Mouse (Mus musculus): ENCODE results near the gene Mdm2. TPM values are rescaled to one million over a fixed set of nuclear protein-coding genes. Genes with fewer than 3 reads are reported as not detected.

The Mdm2 gene
- polyA plus RNA-seq, 1 experiment from 2014 or later: 48.4 TPM

DNA sequence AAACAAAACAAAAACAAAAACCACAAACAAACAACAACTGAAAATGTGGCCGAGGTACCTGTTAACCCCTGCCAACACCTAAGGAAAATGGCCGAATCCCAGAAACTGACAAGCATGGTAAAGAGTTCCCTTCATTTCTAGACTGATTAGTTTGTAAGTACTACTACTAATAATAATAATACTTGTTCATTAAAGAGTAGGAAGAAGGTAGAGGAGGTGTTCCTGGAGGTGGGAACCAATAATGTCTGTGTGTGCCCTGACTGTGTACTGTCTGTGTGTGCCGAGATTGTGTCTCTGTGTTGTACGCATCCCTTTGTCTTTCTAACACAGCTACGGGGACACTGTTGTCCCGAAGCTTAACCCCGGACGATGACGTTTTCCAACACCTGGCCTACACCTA lies 39.3 kb downstream of the Mdm2 start:
- no peak overlapping the region for H3K27ac ChIP-seq
- H3K4me2 ChIP-seq (replicated peaks): no peak overlapping the region
- H3K4me1 ChIP-seq (replicated peaks; ENCODE audit: control insufficient read depth, insufficient read depth, low read length): no peaks in the 10 kb centered on the region
- WGBS: 85% methylated on average over 9 of the region's 9 CpGs
- H3K27me3 ChIP-seq (ENCODE audit: control insufficient read depth, insufficient read depth, low read length): no peaks in the 10 kb centered on the region
- no peak for DNase-seq (ENCODE audit: low spot score)
- H3K9ac ChIP-seq: no peak overlapping the region
- ATAC-seq (ENCODE audit: low FRiP score): no peak
- H3K4me3 ChIP-seq (replicated peaks; ENCODE audit: low read length): no peak overlapping the region
- H3K9me3 ChIP-seq (ENCODE audit: control insufficient read depth, low read length): no peaks in the 10 kb centered on the region
- no peaks in the 10 kb centered on the region for H3K36me3 ChIP-seq (replicated peaks; ENCODE audit: control insufficient read depth, insufficient read depth)

GRCm38 (mm10) chr10:117670791-117671190 lies 39.8 kb downstream of the Mdm2 start:
- Histone ChIP-seq H3K27ac (no peak overlapping the region), H3K27me3 (ENCODE audit: control insufficient read depth, insufficient read depth, low read length) (no peaks in the 10 kb centered on the region), H3K9ac (no peak overlapping the region), H3K4me2 (replicated peaks) (no peak overlapping the region), H3K4me3 (replicated peaks; ENCODE audit: low read length) (no peak overlapping the region), H3K9me3 (ENCODE audit: control insufficient read depth, low read length) (no peaks in the 10 kb centered on the region), H3K4me1 (replicated peaks; ENCODE audit: control insufficient read depth, insufficient read depth, low read length) (no peaks in the 10 kb centered on the region), H3K36me3 (replicated peaks; ENCODE audit: control insufficient read depth, insufficient read depth) (no peaks in the 10 kb centered on the region)
- DNase-seq (ENCODE audit: low spot score): no peak
- ATAC-seq (ENCODE audit: low FRiP score): no peak
- 86% methylated on average over 5 of the region's 5 CpGs for whole genome bisulfite sequencing

DNA sequence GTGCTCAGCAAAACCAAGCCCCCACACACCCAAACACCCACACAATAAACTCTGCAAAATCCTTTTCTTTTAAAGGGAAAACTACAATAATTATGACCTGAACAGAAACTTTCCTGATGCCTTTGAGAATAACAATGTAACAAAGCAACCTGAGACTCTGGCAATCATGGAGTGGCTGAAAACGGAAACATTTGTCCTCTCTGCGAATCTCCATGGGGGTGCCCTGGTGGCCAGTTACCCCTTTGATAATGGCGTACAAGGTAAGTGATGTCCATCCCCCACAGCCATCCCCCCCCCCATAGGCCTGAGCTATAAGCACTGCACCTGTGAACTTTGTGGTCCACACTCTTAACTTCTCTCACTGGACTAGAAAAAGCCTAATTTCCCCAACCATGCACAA lies 40.5 kb downstream of the Mdm2 start:
- H3K4me3 ChIP-seq (replicated peaks; ENCODE audit: low read length): no peak overlapping the region
- H3K9me3 ChIP-seq (ENCODE audit: control insufficient read depth, low read length): no peaks in the 10 kb centered on the region
- H3K9ac ChIP-seq: no peak overlapping the region
- 73% methylated on average over 3 of the region's 3 CpGs for WGBS
- no peaks in the 10 kb centered on the region for H3K27me3 ChIP-seq (ENCODE audit: control insufficient read depth, insufficient read depth, low read length)
- H3K4me1 ChIP-seq (replicated peaks; ENCODE audit: control insufficient read depth, insufficient read depth, low read length): no peaks in the 10 kb centered on the region
- no peak overlapping the region for H3K4me2 ChIP-seq (replicated peaks)
- ATAC-seq (ENCODE audit: low FRiP score) (no peak), DNase-seq (ENCODE audit: low spot score) (no peak)
- H3K27ac ChIP-seq: no peak overlapping the region
- H3K36me3 ChIP-seq (replicated peaks; ENCODE audit: control insufficient read depth, insufficient read depth): no peaks in the 10 kb centered on the region

- 54% methylated on average over 10 of the region's 10 CpGs for WGBS
- DNase-seq (ENCODE audit: low spot score) (no peak), ATAC-seq (ENCODE audit: low FRiP score) (no peak)
Observed at GRCm38 (mm10) chr10:117669449-117670090, 41.0 kb downstream of the Mdm2 start.

DNA sequence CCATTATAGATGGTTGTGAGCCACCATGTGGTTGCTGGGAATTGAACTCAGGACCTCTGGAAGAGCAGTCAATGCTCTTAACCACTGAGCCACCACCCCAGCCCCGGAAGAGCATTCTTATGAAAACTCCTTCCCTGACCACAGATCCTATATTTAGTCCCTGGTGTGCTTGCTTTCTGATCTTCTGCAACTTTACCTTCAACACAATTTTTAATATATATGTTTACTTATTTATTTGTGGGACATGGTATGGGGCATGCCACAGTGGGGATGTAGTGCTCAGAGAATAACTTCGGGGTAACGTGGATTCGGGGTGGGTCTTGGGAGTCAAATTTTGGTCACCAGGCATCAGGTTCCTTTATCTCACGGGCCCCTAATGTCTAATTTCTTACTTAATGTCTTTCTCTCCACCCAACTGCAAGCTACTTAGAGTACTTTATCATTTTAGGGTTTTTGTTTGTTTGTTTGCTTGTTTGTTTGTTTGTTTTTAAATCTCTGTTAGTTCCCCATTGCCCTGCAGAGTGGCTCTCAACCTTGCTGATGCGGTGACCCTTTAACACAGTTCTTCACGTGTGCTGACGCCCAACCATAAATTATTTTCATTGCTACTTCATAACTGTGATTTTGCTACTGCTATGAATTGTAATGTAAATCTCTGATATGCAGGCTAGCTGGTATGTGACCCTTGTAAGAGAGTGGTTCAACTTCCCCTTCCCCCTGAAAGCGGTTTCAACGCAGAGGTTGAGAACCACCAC lies 41.8 kb downstream of the Mdm2 start:
- Histone ChIP-seq H3K36me3 (replicated peaks; ENCODE audit: control insufficient read depth, insufficient read depth) (no peaks in the 10 kb centered on the region), H3K27ac (no peak overlapping the region), H3K27me3 (ENCODE audit: control insufficient read depth, insufficient read depth, low read length) (no peaks in the 10 kb centered on the region), H3K9ac (no peak overlapping the region), H3K9me3 (ENCODE audit: control insufficient read depth, low read length) (no peaks in the 10 kb centered on the region), H3K4me1 (replicated peaks; ENCODE audit: control insufficient read depth, insufficient read depth, low read length) (no peaks in the 10 kb centered on the region), H3K4me3 (replicated peaks; ENCODE audit: low read length) (no peak overlapping the region), H3K4me2 (replicated peaks) (no peak overlapping the region)
- WGBS: 89% methylated on average over 10 of the region's 10 CpGs
- no peak for DNase-seq (ENCODE audit: low spot score)
- ATAC-seq (ENCODE audit: low FRiP score): no peak

More at GRCm38 (mm10) chr10:117669449-117670090, 41.0 kb downstream of the Mdm2 start:
- Histone ChIP-seq H3K36me3 (replicated peaks; ENCODE audit: control insufficient read depth, insufficient read depth) (no peaks in the 10 kb centered on the region), H3K4me1 (replicated peaks; ENCODE audit: control insufficient read depth, insufficient read depth, low read length) (no peaks in the 10 kb centered on the region), H3K27me3 (ENCODE audit: control insufficient read depth, insufficient read depth, low read length) (no peaks in the 10 kb centered on the region), H3K27ac (no peak overlapping the region), H3K4me3 (replicated peaks; ENCODE audit: low read length) (no peak overlapping the region), H3K9me3 (ENCODE audit: control insufficient read depth, low read length) (no peaks in the 10 kb centered on the region), H3K9ac (no peak overlapping the region), H3K4me2 (replicated peaks) (no peak overlapping the region)

- no peaks in the 10 kb centered on the region for H3K36me3 ChIP-seq (replicated peaks; ENCODE audit: control insufficient read depth, insufficient read depth)
- no peaks in the 10 kb centered on the region for H3K27me3 ChIP-seq (ENCODE audit: control insufficient read depth, insufficient read depth, low read length)
- no peaks in the 10 kb centered on the region for H3K4me1 ChIP-seq (replicated peaks; ENCODE audit: control insufficient read depth, insufficient read depth, low read length)
- H3K4me2 ChIP-seq (replicated peaks): no peak overlapping the region
- DNase-seq (ENCODE audit: low spot score) (no peak), ATAC-seq (ENCODE audit: low FRiP score) (no peak)
- H3K27ac ChIP-seq: no peak overlapping the region
- WGBS: 95% methylated on average over 28 of the region's 28 CpGs
- no peaks in the 10 kb centered on the region for H3K9me3 ChIP-seq (ENCODE audit: control insufficient read depth, low read length)
- H3K9ac ChIP-seq: no peak overlapping the region
- H3K4me3 ChIP-seq (replicated peaks; ENCODE audit: low read length): no peak overlapping the region
Observed at GRCm38 (mm10) chr10:117667663-117668507, 42.7 kb downstream of the Mdm2 start.

DNA sequence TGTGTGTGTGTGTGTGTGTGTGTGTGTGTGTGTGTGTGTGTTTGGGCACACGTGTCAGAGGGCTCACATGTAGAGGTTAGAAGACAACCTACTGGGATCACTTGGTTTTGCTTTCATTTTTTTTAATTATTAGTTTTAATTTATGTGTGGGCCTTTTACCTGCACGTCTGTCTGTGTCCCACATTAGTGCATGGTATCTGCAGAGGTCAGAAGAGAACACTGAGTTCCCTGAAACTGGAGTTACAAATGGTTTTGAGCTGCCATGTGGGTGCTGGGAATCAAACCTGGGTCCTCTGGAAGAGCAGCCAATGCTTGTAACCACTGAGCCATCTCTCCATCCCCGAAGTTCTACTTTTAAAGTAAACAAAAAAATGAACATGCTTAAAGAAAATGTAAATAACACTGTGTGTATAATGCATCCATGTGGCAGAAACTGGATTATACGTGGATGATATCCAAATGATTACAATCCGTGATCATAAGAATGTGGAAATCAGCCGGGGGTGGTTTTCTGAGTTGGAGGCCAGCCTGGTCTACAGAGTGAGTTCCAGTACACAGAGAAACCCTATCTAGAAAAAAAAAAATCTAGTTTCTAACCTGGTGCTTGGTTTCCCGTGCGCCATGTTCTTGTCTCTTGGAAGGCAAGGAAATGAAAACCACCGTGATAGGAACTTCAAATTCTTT lies 43.5 kb downstream of the Mdm2 start:
- 94% methylated on average over 9 of the region's 9 CpGs for WGBS

DNA sequence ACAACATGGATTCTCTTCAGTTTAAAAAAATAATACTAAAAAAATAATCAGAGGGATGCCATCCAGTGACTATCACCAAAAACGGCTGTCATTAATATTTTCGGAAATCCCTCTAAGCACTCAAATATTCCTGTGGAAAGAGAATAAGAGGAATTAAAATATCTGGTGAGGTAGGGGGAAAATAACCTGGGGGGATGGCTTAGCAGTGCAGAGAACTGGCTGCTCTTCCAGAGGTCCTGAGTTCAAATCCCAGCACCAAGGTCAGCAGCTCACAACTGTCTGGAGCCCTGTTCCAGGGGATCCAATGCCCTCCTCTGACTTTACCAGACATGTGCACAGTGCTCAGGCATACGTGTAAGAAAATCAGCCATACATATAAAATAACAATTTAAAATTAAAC lies 44.2 kb downstream of the Mdm2 start:
- H3K4me1 ChIP-seq (replicated peaks; ENCODE audit: control insufficient read depth, insufficient read depth, low read length): no peaks in the 10 kb centered on the region
- no peak overlapping the region for H3K27ac ChIP-seq
- H3K9ac ChIP-seq: no peak overlapping the region
- 95% methylated on average over 3 of the region's 3 CpGs for WGBS
- no peaks in the 10 kb centered on the region for H3K9me3 ChIP-seq (ENCODE audit: control insufficient read depth, low read length)
- no peaks in the 10 kb centered on the region for H3K27me3 ChIP-seq (ENCODE audit: control insufficient read depth, insufficient read depth, low read length)
- H3K4me3 ChIP-seq (replicated peaks; ENCODE audit: low read length): no peak overlapping the region
- ATAC-seq (ENCODE audit: low FRiP score) (no peak), DNase-seq (ENCODE audit: low spot score) (no peak)
- H3K4me2 ChIP-seq (replicated peaks): no peak overlapping the region
- no peaks in the 10 kb centered on the region for H3K36me3 ChIP-seq (replicated peaks; ENCODE audit: control insufficient read depth, insufficient read depth)

More for the DNA sequence above, 43.5 kb downstream of the Mdm2 start:
- H3K36me3 ChIP-seq (replicated peaks; ENCODE audit: control insufficient read depth, insufficient read depth): no peaks in the 10 kb centered on the region
- H3K9ac ChIP-seq: no peak overlapping the region
- DNase-seq (ENCODE audit: low spot score) (no peak), ATAC-seq (ENCODE audit: low FRiP score) (no peak)
- H3K4me2 ChIP-seq (replicated peaks): no peak overlapping the region
- H3K9me3 ChIP-seq (ENCODE audit: control insufficient read depth, low read length): no peaks in the 10 kb centered on the region
- no peaks in the 10 kb centered on the region for H3K27me3 ChIP-seq (ENCODE audit: control insufficient read depth, insufficient read depth, low read length)
- no peaks in the 10 kb centered on the region for H3K4me1 ChIP-seq (replicated peaks; ENCODE audit: control insufficient read depth, insufficient read depth, low read length)
- H3K4me3 ChIP-seq (replicated peaks; ENCODE audit: low read length): no peak overlapping the region
- H3K27ac ChIP-seq: no peak overlapping the region

Measured in hindbrain, embryonic 14.5 days (tissue).